Mouse (Mus musculus) E14TG2a.4 (cell line): ENCODE measurements at regions not wholly inside any gene's neighbourhood (a gene's known extent, or its start where the extent isn't known, plus 50 kb on each side); places are given as distances from the start of the nearest gene placed in this dataset.

ENCODE experiments used
- H3K27me3 ChIP-seq: 2 replicates; pipeline ENCODE4 v1.6.1; 2014; ENCODE audit warnings: low read length, control low read depth; ENCODE audit not compliant: insufficient read depth
- H3K36me3 ChIP-seq: 2 replicates; pipeline ENCODE4 v1.6.1; 2014; ENCODE audit warnings: low read length, control low read depth; ENCODE audit not compliant: insufficient read depth
- H3K4me1 ChIP-seq: replicated peaks from 2 replicates; pipeline ENCODE4 v1.6.1; 2014; ENCODE audit warnings: low read depth, low read length, control low read depth
- H3K4me3 ChIP-seq: replicated peaks from 2 replicates; pipeline ENCODE4 v1.5.1; 2014; ENCODE audit warnings: mild to moderate bottlenecking, low read length
- H3K9me3 ChIP-seq: 2 replicates; pipeline ENCODE4 v1.6.1; 2014; ENCODE audit warnings: low read length, control low read depth
- CTCF ChIP-seq: conservative IDR thresholded peaks from 2 replicates; pipeline ENCODE4 v1.5.1; 2014; ENCODE audit warnings: low read length
- NANOG ChIP-seq: IDR thresholded peaks from 2 replicates; pipeline ENCODE4 v1.6.1; 2014; ENCODE audit warnings: borderline replicate concordance, low read length, mixed read lengths
- POU5F1 ChIP-seq: IDR thresholded peaks from 2 replicates; pipeline ENCODE4 v1.6.1; 2014; ENCODE audit warnings: low read length, borderline replicate concordance

DNA sequence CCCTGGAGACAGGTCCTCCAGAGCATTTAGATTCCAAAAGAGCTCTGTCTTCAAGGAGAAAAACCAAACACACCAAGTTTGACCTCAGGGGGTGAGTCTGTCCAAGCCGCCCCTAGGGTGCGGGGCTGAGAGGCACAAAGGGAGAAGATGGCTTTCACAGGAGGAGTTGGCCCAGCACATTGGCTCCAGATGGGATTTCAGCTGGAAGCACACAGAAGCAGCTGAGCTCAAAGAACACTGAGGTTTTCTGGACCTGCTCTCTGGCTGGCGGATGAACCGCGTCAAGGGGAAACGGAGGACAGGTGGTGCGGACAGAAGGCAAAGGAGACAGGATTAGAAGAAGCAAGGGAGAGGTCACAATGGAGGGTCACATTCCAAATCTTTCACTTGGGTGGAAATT, 466.9 kb downstream of the Prss52 start:
- no peak overlapping the region for H3K4me3 ChIP-seq
- TF ChIP-seq POU5F1 = no peak
- TF ChIP-seq NANOG = no peak
- TF ChIP-seq CTCF = no peak
- H3K4me1 ChIP-seq = peaks cover 20% of the 10 kb centered on the region
- no peaks in the 10 kb centered on the region for H3K36me3 ChIP-seq
- peaks cover 9% of the 10 kb centered on the region; the same call in 1 of the 2 replicates for H3K27me3 ChIP-seq
- H3K9me3 ChIP-seq = no peaks in the 10 kb centered on the region

- Histone ChIP-seq H3K4me3 (no peak overlapping the region), H3K4me1 (peaks cover 21% of the 10 kb centered on the region), H3K27me3 (peaks cover 7% of the 10 kb centered on the region; the same call in 1 of the 2 replicates), H3K9me3 (no peaks in the 10 kb centered on the region), H3K36me3 (no peaks in the 10 kb centered on the region)
- TF ChIP-seq POU5F1 (no peak), CTCF (no peak), NANOG (no peak)
Observed at GRCm38 (mm10) chr14:64572756-64573155, 468.7 kb downstream of the Prss52 start.

DNA sequence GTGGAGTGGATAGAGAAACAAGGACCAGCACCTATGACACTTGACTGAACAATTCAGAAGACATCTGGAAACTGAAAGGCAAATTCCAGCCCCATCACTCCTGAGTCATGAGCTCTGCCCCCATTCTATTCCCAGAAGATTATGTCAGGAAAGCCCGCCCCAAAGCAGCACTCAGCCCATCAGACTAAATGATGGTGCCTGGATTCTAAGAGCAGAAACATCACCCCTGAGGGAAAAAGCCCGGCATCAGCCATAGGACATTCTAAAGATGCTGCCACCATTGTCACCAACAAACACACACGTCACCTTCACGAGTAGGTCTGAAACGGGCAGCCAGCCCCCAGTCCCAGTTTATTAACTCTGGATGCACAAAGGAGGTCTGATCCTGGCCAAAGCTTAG, 469.7 kb downstream of the Prss52 start:
- no peak for TF ChIP-seq POU5F1
- TF ChIP-seq CTCF = no peak
- no peak for TF ChIP-seq NANOG
- no peaks in the 10 kb centered on the region for H3K27me3 ChIP-seq
- no peaks in the 10 kb centered on the region for H3K36me3 ChIP-seq
- H3K9me3 ChIP-seq = no peaks in the 10 kb centered on the region
- H3K4me1 ChIP-seq = peaks cover 25% of the 10 kb centered on the region
- H3K4me3 ChIP-seq = no peak overlapping the region

DNA sequence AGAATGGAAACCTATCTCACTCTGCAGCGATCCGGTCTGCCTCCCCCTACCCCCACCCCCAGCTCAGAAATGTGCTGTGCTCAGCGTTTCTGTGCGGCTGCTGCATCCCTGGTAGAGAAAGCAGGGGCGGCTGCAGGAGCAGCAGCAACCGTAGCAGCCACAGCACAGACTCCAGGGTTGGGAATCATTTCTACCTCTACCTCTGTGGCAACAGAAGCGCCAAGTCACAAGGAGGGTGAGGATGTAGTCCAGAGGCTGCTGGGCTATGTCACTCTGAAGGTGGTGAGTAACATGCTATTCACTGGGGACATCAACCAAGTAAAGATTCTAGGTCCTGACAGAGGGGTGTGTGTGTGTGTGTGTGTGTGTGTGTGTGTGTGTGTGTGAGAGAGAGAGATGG, 470.2 kb downstream of the Prss52 start:
- H3K4me3 ChIP-seq = no peak overlapping the region
- H3K27me3 ChIP-seq = no peaks in the 10 kb centered on the region
- no peaks in the 10 kb centered on the region for H3K36me3 ChIP-seq
- TF ChIP-seq CTCF (no peak), NANOG (no peak), POU5F1 (no peak)
- peaks cover 30% of the 10 kb centered on the region for H3K4me1 ChIP-seq
- no peaks in the 10 kb centered on the region for H3K9me3 ChIP-seq

- Histone ChIP-seq H3K4me1 (peaks cover 35% of the 10 kb centered on the region), H3K9me3 (no peaks in the 10 kb centered on the region), H3K4me3 (no peak overlapping the region), H3K27me3 (no peaks in the 10 kb centered on the region), H3K36me3 (no peaks in the 10 kb centered on the region)
- TF ChIP-seq NANOG (no peak), POU5F1 (no peak), CTCF (no peak)
Observed at GRCm38 (mm10) chr14:64574773-64575172, 470.7 kb downstream of the Prss52 start.

GRCm38 (mm10) chr14:64575954-64576353, 471.9 kb downstream of the Prss52 start:
- Histone ChIP-seq H3K4me3 (no peak overlapping the region), H3K9me3 (no peaks in the 10 kb centered on the region), H3K4me1 (peaks cover 43% of the 10 kb centered on the region), H3K27me3 (no peaks in the 10 kb centered on the region), H3K36me3 (no peaks in the 10 kb centered on the region)
- TF ChIP-seq NANOG (no peak), POU5F1 (no peak), CTCF (no peak)

DNA sequence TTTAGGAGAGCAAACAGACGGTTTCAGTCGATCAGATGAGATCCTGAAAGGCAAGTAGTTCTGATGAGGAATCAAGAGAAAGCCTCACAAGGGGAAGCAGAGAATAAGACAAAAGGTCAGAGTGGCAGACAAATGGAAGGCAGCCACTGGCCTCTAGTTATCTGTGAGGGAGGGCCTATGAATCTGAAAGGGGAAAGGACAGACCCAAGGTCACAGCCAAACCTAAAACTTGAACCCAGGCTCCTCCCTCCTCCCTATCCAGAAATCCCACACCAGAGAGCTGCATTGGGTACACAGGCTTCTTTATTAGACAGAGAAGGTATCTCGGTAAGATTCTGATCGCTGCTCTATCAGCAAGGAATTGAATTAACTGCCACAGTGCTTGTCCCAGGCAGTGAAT, 476.0 kb downstream of the Prss52 start:
- no peaks in the 10 kb centered on the region for H3K9me3 ChIP-seq

DNA sequence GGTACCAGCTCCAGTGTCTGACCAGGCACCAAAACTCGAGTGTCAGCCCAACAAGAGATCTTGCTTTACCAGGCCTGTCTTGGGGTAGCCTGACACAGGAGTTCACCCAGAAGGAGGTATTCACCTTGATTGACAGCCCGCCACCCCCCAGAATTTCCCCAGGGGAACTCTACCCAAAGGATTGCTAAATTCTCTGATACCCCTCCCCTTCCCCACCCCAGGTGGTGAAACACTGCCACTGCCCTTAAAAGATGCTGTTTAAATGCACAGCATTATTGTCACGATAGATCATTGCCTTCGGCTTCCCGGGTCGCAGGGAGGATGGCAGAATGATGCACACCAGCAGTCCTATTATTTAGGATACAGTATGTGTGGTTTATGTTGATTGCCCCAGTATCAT, 476.8 kb downstream of the Prss52 start:
- Histone ChIP-seq H3K9me3 (no peaks in the 10 kb centered on the region), H3K4me1 (peaks cover 65% of the 10 kb centered on the region), H3K4me3 (peak overlapping the region; percentile 11; the same call in 1 of the 2 replicates), H3K36me3 (no peaks in the 10 kb centered on the region), H3K27me3 (peaks cover 12% of the 10 kb centered on the region)
- no peak for TF ChIP-seq POU5F1
- no peak for TF ChIP-seq CTCF
- TF ChIP-seq NANOG = no peak

More for the DNA sequence above, 476.0 kb downstream of the Prss52 start:
- peak overlapping the region; percentile 37; the same call in 1 of the 2 replicates for H3K4me3 ChIP-seq
- no peaks in the 10 kb centered on the region for H3K36me3 ChIP-seq
- H3K27me3 ChIP-seq = peaks cover 4% of the 10 kb centered on the region
- TF ChIP-seq POU5F1 = no peak
- TF ChIP-seq NANOG = no peak
- H3K4me1 ChIP-seq = peaks cover 60% of the 10 kb centered on the region

DNA sequence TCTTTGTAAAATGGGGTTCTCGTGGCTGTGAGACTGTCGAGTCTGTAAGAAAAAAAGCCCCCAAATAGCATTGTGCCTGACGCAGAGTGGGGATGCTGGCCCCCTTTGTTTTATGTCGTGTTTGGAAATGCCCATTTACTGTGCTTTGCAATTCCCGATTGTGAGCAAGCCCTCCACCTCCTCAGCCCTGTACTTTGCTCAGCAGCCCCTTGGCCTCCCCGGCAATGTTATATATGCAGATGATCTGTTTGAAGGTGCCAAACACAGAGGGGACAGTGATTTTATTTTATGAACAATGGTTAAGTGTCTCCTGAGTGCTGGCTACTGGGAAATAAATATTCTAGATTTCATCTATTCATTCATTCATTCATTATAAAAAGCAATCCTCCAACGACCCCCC, 477.6 kb downstream of the Prss52 start:
- H3K9me3 ChIP-seq = no peaks in the 10 kb centered on the region
- TF ChIP-seq NANOG (no peak), CTCF (no peak), POU5F1 (no peak)
- peaks cover 72% of the 10 kb centered on the region for H3K4me1 ChIP-seq

More for the DNA sequence above, 477.6 kb downstream of the Prss52 start:
- peaks cover 20% of the 10 kb centered on the region for H3K27me3 ChIP-seq
- no peak overlapping the region for H3K4me3 ChIP-seq
- H3K36me3 ChIP-seq = no peaks in the 10 kb centered on the region
